Mouse (Mus musculus): ENCODE data around the gene Ccdc27.

GRCm38 (mm10) chr4:154056046-154056445 lies 13.6 kb upstream of the Ccdc27 start:
- no peak for TF ChIP-seq POLR2A (IDR thresholded peaks at IDR 0.05; ENCODE audit: control insufficient read depth, low read depth, low read length)
- TF ChIP-seq CTCF (IDR thresholded peaks at IDR 0.05; ENCODE audit: control insufficient read depth, insufficient read depth, insufficient replicate concordance, low read depth, low read length) = no peak
